In genomic region chr9:121880840-121881239, GRCm38 (mm10) we compare ENCODE assay signal across 8 mouse cellular contexts. TPM values are rescaled to one million over a fixed set of nuclear protein-coding genes. Genes with fewer than 3 reads are reported as not detected.
A peak's percentile ranks its signal among the peaks of the same experiment; 100 is the strongest.
DNase-seq lines count a peak whose midpoint lies in the region; ATAC-seq lines count a peak whose summit lies in the region.

No protein-coding gene starts in this region.

- no peaks in the 10 kb centered on the region for H3K27me3 ChIP-seq in forebrain, embryonic 11.5 days (ENCODE audit: control insufficient read depth, insufficient read depth, low read length)
- H3K27me3 ChIP-seq in heart, embryonic 15.5 days, result no peaks in the 10 kb centered on the region
- H3K27me3 ChIP-seq in neural tube, embryonic 13.5 days, result peaks cover 10% of the 10 kb centered on the region

- H3K4me1 ChIP-seq in forebrain, embryonic 11.5 days (replicated peaks; ENCODE audit: control insufficient read depth, insufficient read depth, low read length), result no peaks in the 10 kb centered on the region
- peaks cover 4% of the 10 kb centered on the region; the same call in 1 of the 2 replicates for H3K4me1 ChIP-seq in heart, embryonic 15.5 days (replicated peaks)
- H3K4me1 ChIP-seq in neural tube, embryonic 13.5 days (replicated peaks), result peaks cover 3% of the 10 kb centered on the region; the same call in 1 of the 2 replicates

- H3K27ac ChIP-seq in forebrain, embryonic 11.5 days (ENCODE audit: low read depth, low read length), result no peak overlapping the region
- H3K27ac ChIP-seq in heart, embryonic 15.5 days, result no peak overlapping the region
- no peak overlapping the region for H3K27ac ChIP-seq in neural tube, embryonic 13.5 days (replicated peaks)

- H3K9me3 ChIP-seq in forebrain, embryonic 11.5 days (ENCODE audit: control insufficient read depth, low read length), result no peaks in the 10 kb centered on the region
- H3K9me3 ChIP-seq in heart, embryonic 15.5 days (replicated peaks), result no peaks in the 10 kb centered on the region
- no peaks in the 10 kb centered on the region for H3K9me3 ChIP-seq in neural tube, embryonic 13.5 days

- DNase-seq in CD4-positive, CD25-positive, alpha-beta regulatory T cell, adult 2 months (ENCODE audit: low read depth, low spot score), result peak; percentile 76
- DNase-seq in adrenal gland, postnatal 14 days, result peak; percentile 87
- DNase-seq in forebrain, embryonic 11.5 days (ENCODE audit: low spot score), result peak; percentile 74
- peak; percentile 91 for DNase-seq in kidney, postnatal 10 days
- DNase-seq in lung, adult 18-20 months, result peak; percentile 73 to 83
- peak; percentile 82 for DNase-seq in thymus, postnatal 0 days (ENCODE audit: low spot score)

- no peak overlapping the region for H3K4me3 ChIP-seq in forebrain, embryonic 11.5 days (ENCODE audit: low read depth, low read length)
- H3K4me3 ChIP-seq in heart, embryonic 15.5 days, result no peak overlapping the region
- no peak overlapping the region for H3K4me3 ChIP-seq in neural tube, embryonic 13.5 days

- H3K9ac ChIP-seq in forebrain, embryonic 11.5 days (ENCODE audit: low read length), result no peak overlapping the region
- H3K9ac ChIP-seq in heart, embryonic 15.5 days, result no peak overlapping the region
- H3K9ac ChIP-seq in neural tube, embryonic 13.5 days, result no peak overlapping the region

- no peaks in the 10 kb centered on the region for H3K36me3 ChIP-seq in forebrain, embryonic 11.5 days (ENCODE audit: control insufficient read depth, insufficient read depth, low read length)
- H3K36me3 ChIP-seq in heart, embryonic 15.5 days, result no peaks in the 10 kb centered on the region
- no peaks in the 10 kb centered on the region for H3K36me3 ChIP-seq in neural tube, embryonic 13.5 days

- WGBS in forebrain, embryonic 11.5 days, result 26% methylated on average over 14 of the region's 14 CpGs
- 19% methylated on average over 14 of the region's 14 CpGs for WGBS in heart, embryonic 15.5 days
- WGBS in neural tube, embryonic 13.5 days, result 23% methylated on average over 14 of the region's 14 CpGs

- H3K4me2 ChIP-seq in forebrain, embryonic 11.5 days (ENCODE audit: low read depth, low read length, severe bottlenecking), result no peak overlapping the region; the same call in 1 of the 2 replicates
- peak overlapping the region; percentile 35; the same call in 1 of the 2 replicates for H3K4me2 ChIP-seq in heart, embryonic 15.5 days
- H3K4me2 ChIP-seq in neural tube, embryonic 13.5 days, result peak overlapping the region; percentile 30

- ATAC-seq in forebrain, embryonic 11.5 days (replicated peaks; ENCODE audit: low FRiP score), result no peak
- no peak for ATAC-seq in heart, embryonic 15.5 days (replicated peaks; ENCODE audit: insufficient number of reproducible peaks, insufficient read depth, low FRiP score, low read depth)
- no peak for ATAC-seq in neural tube, embryonic 13.5 days (ENCODE audit: low read depth)

RNA-seq across cellular contexts. Expression of gene Ackr2, which starts 17.3 kb away (rescaled TPM):
- 1.4 and 2.1 TPM in 2 replicates for total RNA-seq in adrenal gland, postnatal 14 days (2021)
- polyA plus RNA-seq in forebrain, embryonic 11.5 days (2014; fragmentation: Nextera tagmentation; extraction: Ambion mirVana), result 0.97 and 1.4 TPM in 2 replicates
- 1.2 and 2.0 TPM in 2 replicates for polyA plus RNA-seq in heart, embryonic 15.5 days (2015; fragmentation: Nextera tagmentation; extraction: Ambion mirVana)
- 1.2 and 1.4 TPM in 2 replicates for polyA plus RNA-seq in neural tube, embryonic 13.5 days (2015; fragmentation: Nextera tagmentation; extraction: Ambion mirVana)
- polyA plus RNA-seq in thymus, postnatal 0 days (2015; fragmentation: Nextera tagmentation; extraction: Ambion mirVana), result 0.26 and 0.31 TPM in 2 replicates

RNA-seq across cellular contexts. Expression of gene Higd1a, which starts 22.7 kb away (rescaled TPM):
- 112 and 114 TPM in 2 replicates for total RNA-seq in adrenal gland, postnatal 14 days (2021)
- polyA plus RNA-seq in forebrain, embryonic 11.5 days (2014; fragmentation: Nextera tagmentation; extraction: Ambion mirVana), result 170 and 184 TPM in 2 replicates
- 206 and 251 TPM in 2 replicates for polyA plus RNA-seq in heart, embryonic 15.5 days (2015; fragmentation: Nextera tagmentation; extraction: Ambion mirVana)
- 129 and 150 TPM in 2 replicates for polyA plus RNA-seq in neural tube, embryonic 13.5 days (2015; fragmentation: Nextera tagmentation; extraction: Ambion mirVana)
- 142 and 156 TPM in 2 replicates for polyA plus RNA-seq in thymus, postnatal 0 days (2015; fragmentation: Nextera tagmentation; extraction: Ambion mirVana)

RNA-seq across cellular contexts. Expression of gene Cyp8b1, which starts 35.3 kb away (rescaled TPM):
- total RNA-seq in adrenal gland, postnatal 14 days (2021), result 1.6 and 10.7 TPM in 2 replicates
- polyA plus RNA-seq in forebrain, embryonic 11.5 days (2014; fragmentation: Nextera tagmentation; extraction: Ambion mirVana), result not detected in 2 replicates
- not detected in 2 replicates for polyA plus RNA-seq in heart, embryonic 15.5 days (2015; fragmentation: Nextera tagmentation; extraction: Ambion mirVana)
- polyA plus RNA-seq in neural tube, embryonic 13.5 days (2015; fragmentation: Nextera tagmentation; extraction: Ambion mirVana), result not detected in 2 replicates
- polyA plus RNA-seq in thymus, postnatal 0 days (2015; fragmentation: Nextera tagmentation; extraction: Ambion mirVana), result 0.31 and 0.40 TPM in 2 replicates

RNA-seq across cellular contexts. Expression of gene Ccdc13, which starts 41.6 kb away (rescaled TPM):
- total RNA-seq in adrenal gland, postnatal 14 days (2021), result 0.86 and 1.1 TPM in 2 replicates
- polyA plus RNA-seq in forebrain, embryonic 11.5 days (2014; fragmentation: Nextera tagmentation; extraction: Ambion mirVana), result 2.6 and 2.7 TPM in 2 replicates
- polyA plus RNA-seq in heart, embryonic 15.5 days (2015; fragmentation: Nextera tagmentation; extraction: Ambion mirVana), result 0.23 TPM in 1 of 2 replicates, not detected in the other
- polyA plus RNA-seq in neural tube, embryonic 13.5 days (2015; fragmentation: Nextera tagmentation; extraction: Ambion mirVana), result 2.8 and 3.0 TPM in 2 replicates
- polyA plus RNA-seq in thymus, postnatal 0 days (2015; fragmentation: Nextera tagmentation; extraction: Ambion mirVana), result 0.24 and 0.29 TPM in 2 replicates
